Mouse (Mus musculus): ENCODE results near the gene Sdccag8.

DNA sequence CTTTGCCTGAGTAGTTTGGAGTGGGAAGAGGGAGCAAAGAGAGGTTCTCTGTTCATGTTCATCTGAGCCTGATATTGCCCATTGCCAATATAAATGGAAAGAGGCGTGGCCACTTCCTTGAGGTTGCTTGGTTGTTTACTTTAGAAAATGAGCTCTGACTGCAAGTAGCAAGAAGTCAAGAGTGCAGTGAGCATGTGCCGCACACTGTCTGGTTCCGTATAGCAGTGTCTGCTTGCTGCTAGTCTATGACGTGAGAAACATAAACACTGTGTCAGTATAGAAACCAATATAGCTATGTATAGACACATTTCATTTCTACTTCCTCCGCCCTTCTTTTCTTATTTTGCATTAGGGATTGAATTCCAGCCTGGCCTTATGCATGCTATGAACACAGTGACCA is 111.5 kb downstream of the Sdccag8 start:
- no peak for TF ChIP-seq CTCF (IDR thresholded peaks at IDR 0.05; ENCODE audit: extremely low read depth, insufficient read depth, insufficient read length, insufficient replicate concordance)
- TF ChIP-seq POLR2A (IDR thresholded peaks at IDR 0.05; ENCODE audit: low read depth, low read length): no peak
